Comparison of ENCODE assay signal across 12 mouse cellular contexts in the genomic region with DNA sequence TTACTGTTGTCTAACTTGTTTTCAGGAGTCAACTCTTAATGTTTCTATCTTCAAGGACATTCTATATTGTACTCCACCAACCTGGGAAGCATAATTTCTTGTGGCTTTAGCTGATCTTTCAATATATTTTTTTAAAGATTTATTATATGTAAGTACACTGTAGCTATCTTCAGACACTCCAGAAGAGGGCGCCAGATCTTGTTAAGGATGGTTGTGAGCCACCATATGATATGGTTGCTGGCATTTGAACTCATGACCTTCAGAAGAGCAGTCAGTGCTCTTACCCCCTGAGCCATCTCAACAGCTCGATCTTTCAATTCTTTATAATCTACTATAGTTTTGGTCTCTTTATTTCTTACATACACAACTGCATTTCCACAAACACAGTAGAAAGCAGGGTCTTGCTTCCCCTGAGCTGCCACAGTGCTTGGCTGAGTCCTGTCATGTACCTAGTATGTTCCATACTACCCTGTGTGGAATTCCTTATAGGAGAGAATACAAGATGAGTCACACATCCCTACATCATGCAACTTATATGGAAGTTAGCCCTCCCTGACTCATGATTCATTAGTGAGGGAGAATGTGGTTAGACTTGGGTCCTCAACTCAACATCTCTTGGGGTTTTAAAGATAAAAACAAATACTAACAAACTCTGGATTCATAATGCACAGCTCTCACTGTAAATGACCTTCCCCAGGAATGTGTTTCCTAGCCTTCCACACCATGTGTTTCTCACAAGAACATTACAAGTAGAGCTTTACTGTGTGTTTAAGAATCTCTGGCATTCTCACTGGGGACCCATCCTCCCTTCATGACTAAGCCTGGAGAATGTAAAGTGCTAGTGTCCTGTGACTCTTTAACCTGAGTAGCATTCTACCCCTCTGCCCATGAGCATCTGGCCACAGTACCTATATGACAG. TPM values are rescaled to one million over a fixed set of nuclear protein-coding genes. Genes with fewer than 3 reads are reported as not detected.
DNase-seq lines count a peak whose midpoint lies in the region; ATAC-seq lines count a peak whose summit lies in the region.
"Had no signal": no experiment of that assay in that cellular context is flagged by ENCODE, and none has a peak within 500 bp of the region (broad histone marks: within the 10 kb centered on the region; RNA-seq: fewer than 3 reads in every experiment).

No protein-coding gene starts in this region.

- no peak for DNase-seq in kidney, adult 11 months
- peak; percentile 48 to 56 for DNase-seq in B cell, adult 2 months
- DNase-seq in R1 (ENCODE audit: low read depth, low spot score) = peak; percentile 13
- DNase-seq in right cerebral cortex, postnatal 4 days = no peak
- DNase-seq in cerebellum, adult 18-20 months = no peak
- DNase-seq in heart, postnatal 25 days (ENCODE audit: low spot score) = no peak
- DNase-seq: cerebellum, adult 11-12 months had no signal

- H3K4me3 ChIP-seq in kidney, embryonic 15.5 days (replicated peaks) = no peak overlapping the region
- H3K4me3 ChIP-seq: erythroblast, embryonic 14.5 days; megakaryocyte, embryonic 14.5 days had no signal

- H3K4me1 ChIP-seq in kidney, embryonic 15.5 days = no peaks in the 10 kb centered on the region
- H3K4me1 ChIP-seq: megakaryocyte, embryonic 14.5 days had no signal

- 68% methylated on average over 2 of the region's 2 CpGs for WGBS in kidney, embryonic 15.5 days

- H3K27ac ChIP-seq in kidney, embryonic 15.5 days = no peak overlapping the region

- intact Hi-C loops in heart, postnatal 25 days (cut with DNase I) = loop anchor here (2.0 kb wide), 1 partner anchor 58 kb away; no protein-coding TSS in a partner anchor

- no peak overlapping the region for H3K9ac ChIP-seq in kidney, embryonic 15.5 days

- peaks cover 40% of the 10 kb centered on the region for H3K36me3 ChIP-seq in kidney, embryonic 15.5 days

- 0 out of 2 replicates have a peak, but pooled peaks have one; percentile 33 for ATAC-seq in kidney, embryonic 15.5 days (replicated peaks; ENCODE audit: low FRiP score)
- ATAC-seq in megakaryocyte progenitor cell, adult 5-6 weeks (replicated peaks; ENCODE audit: poor library complexity) = peak; percentile 14; the same call in 1 of the 2 replicates
- ATAC-seq: hindbrain, embryonic 16.5 days had no signal

- no peaks in the 10 kb centered on the region for H3K27me3 ChIP-seq in kidney, embryonic 15.5 days
- H3K27me3 ChIP-seq: megakaryocyte, embryonic 14.5 days had no signal

- H3K9me3 ChIP-seq in kidney, embryonic 15.5 days (replicated peaks) = no peaks in the 10 kb centered on the region
- H3K9me3 ChIP-seq: megakaryocyte, embryonic 14.5 days had no signal

- H3K4me2 ChIP-seq in kidney, embryonic 15.5 days = no peak overlapping the region

RNA-seq across cellular contexts. Expression of a gene that starts 3.0 kb away (rescaled TPM):
- polyA plus RNA-seq in kidney, embryonic 15.5 days (2015; fragmentation: Nextera tagmentation; extraction: Ambion mirVana) = 2.4 and 2.5 TPM in 2 replicates
- total RNA-seq in megakaryocyte progenitor cell, adult 5-6 weeks (2015) = 5.2 and 5.9 TPM in 2 replicates
- 1.1 and 3.0 TPM in 2 replicates for total RNA-seq in megakaryocyte progenitor cell, adult 5-6 weeks (2017)
- 1 to 10 TPM; 2.0 to 2.4 TPM for total RNA-seq in heart, postnatal 25 days (2021)

RNA-seq across cellular contexts. Expression of a gene that starts 33.5 kb away (rescaled TPM):
- polyA plus RNA-seq in kidney, embryonic 15.5 days (2015; fragmentation: Nextera tagmentation; extraction: Ambion mirVana) = 15.1 and 15.9 TPM in 2 replicates
- 70.4 and 79.9 TPM in 2 replicates for total RNA-seq in megakaryocyte progenitor cell, adult 5-6 weeks (2015)
- total RNA-seq in megakaryocyte progenitor cell, adult 5-6 weeks (2017) = 85.2 and 92.8 TPM in 2 replicates
- 10 to 100 TPM; 76.2 to 77.0 TPM for total RNA-seq in heart, postnatal 25 days (2021)

RNA-seq across cellular contexts. Expression of a gene that starts 33.5 kb away (rescaled TPM):
- polyA plus RNA-seq in kidney, embryonic 15.5 days (2015; fragmentation: Nextera tagmentation; extraction: Ambion mirVana) = 1.3 and 1.4 TPM in 2 replicates
- 4.6 and 9.2 TPM in 2 replicates for total RNA-seq in megakaryocyte progenitor cell, adult 5-6 weeks (2015)
- total RNA-seq in megakaryocyte progenitor cell, adult 5-6 weeks (2017) = 5.1 and 6.2 TPM in 2 replicates
- total RNA-seq in heart, postnatal 25 days (2021) = 1 to 10 TPM in 1 of 2 experiments, under 1 TPM in 1; 0.88 to 1.1 TPM

Comparison
In these comparisons a context has a peak if more than half of its experiments do, and no peak if none do; other contexts are left out.
1. DNase-seq: peak in B cell, adult 2 months (2 of 2) and R1 (single experiment); none in kidney, adult 11 months (single experiment), right cerebral cortex, postnatal 4 days (single experiment), cerebellum, adult 18-20 months (0 of 2) and heart, postnatal 25 days (single experiment).